ENCODE assay signal across 7 mouse cellular contexts in genomic region chr7:141194830-141195229, GRCm38 (mm10). TPM values are rescaled to one million over a fixed set of nuclear protein-coding genes. Genes with fewer than 3 reads are reported as not detected.
DNase-seq lines count a peak whose midpoint lies in the region; ATAC-seq lines count a peak whose summit lies in the region.

No protein-coding gene starts in this region.

- 0% methylated on average over 28 of the region's 28 CpGs for WGBS in intestine, embryonic 15.5 days
- WGBS in midbrain, embryonic 11.5 days: under 1% methylated on average over 28 of the region's 28 CpGs

- peaks cover 18% of the 10 kb centered on the region for H3K36me3 ChIP-seq in intestine, embryonic 15.5 days
- H3K36me3 ChIP-seq in midbrain, embryonic 11.5 days (ENCODE audit: control insufficient read depth, insufficient read depth, low read length): peaks cover 4% of the 10 kb centered on the region; the same call in 1 of the 2 replicates

- H3K27me3 ChIP-seq in intestine, embryonic 15.5 days (replicated peaks): no peaks in the 10 kb centered on the region
- H3K27me3 ChIP-seq in midbrain, embryonic 11.5 days (ENCODE audit: control insufficient read depth, insufficient read depth, low read length): no peaks in the 10 kb centered on the region

- H3K9ac ChIP-seq in intestine, embryonic 15.5 days: peak overlapping the region; percentile 51
- H3K9ac ChIP-seq in midbrain, embryonic 11.5 days (ENCODE audit: low read length): peak overlapping the region; percentile 48

- peak overlapping the region; percentile 94 for H3K4me3 ChIP-seq in intestine, embryonic 15.5 days (replicated peaks)
- peak overlapping the region; percentile 92 for H3K4me3 ChIP-seq in midbrain, embryonic 11.5 days (ENCODE audit: low read depth, low read length)

- H3K9me3 ChIP-seq in intestine, embryonic 15.5 days: no peaks in the 10 kb centered on the region
- H3K9me3 ChIP-seq in midbrain, embryonic 11.5 days (ENCODE audit: control insufficient read depth, low read length): no peaks in the 10 kb centered on the region

- peaks cover 17% of the 10 kb centered on the region for H3K4me1 ChIP-seq in intestine, embryonic 15.5 days (replicated peaks)
- peaks cover 10% of the 10 kb centered on the region for H3K4me1 ChIP-seq in midbrain, embryonic 11.5 days (ENCODE audit: control insufficient read depth, insufficient read depth, low read length)

- ATAC-seq in intestine, embryonic 15.5 days: peak; percentile 27
- ATAC-seq in midbrain, embryonic 11.5 days (ENCODE audit: low FRiP score): peak; percentile 51

- peak; percentile 83 to 88 for DNase-seq in adrenal gland, adult 18-20 months (ENCODE audit: low spot score in 2 of 2)
- DNase-seq in embryo, embryonic 10.5 days (ENCODE audit: low spot score): peak; percentile 97
- peak; percentile 77 for DNase-seq in gastrocnemius, postnatal 25 days
- peak; percentile 93 for DNase-seq in left cerebral cortex, postnatal 4 days
- DNase-seq in midbrain, embryonic 11.5 days (ENCODE audit: low spot score, missing footprints): peak; percentile 99
- peak; percentile 60 for DNase-seq in skeletal muscle tissue, adult 2 months (ENCODE audit: low read depth, low spot score)

- intact Hi-C loops in left cerebral cortex, postnatal 4 days (cut with DNase I): no loop called here

- H3K4me2 ChIP-seq in intestine, embryonic 15.5 days (replicated peaks): peak overlapping the region; percentile 97
- H3K4me2 ChIP-seq in midbrain, embryonic 11.5 days: peak overlapping the region; percentile 99

- H3K27ac ChIP-seq in intestine, embryonic 15.5 days: peak overlapping the region; percentile 88
- H3K27ac ChIP-seq in midbrain, embryonic 11.5 days (ENCODE audit: low read depth, low read length): peak overlapping the region; percentile 28; the same call in 1 of the 2 replicates

RNA-seq across cellular contexts. Expression of gene Lrrc56, which starts 0.9 kb away (rescaled TPM):
- 1 to 10 TPM; 3.9 to 6.9 TPM for total RNA-seq in adrenal gland, adult 18-20 months (2021)
- total RNA-seq in gastrocnemius, postnatal 25 days (2021): 1 to 10 TPM; 1.4 to 2.5 TPM
- polyA plus RNA-seq in intestine, embryonic 15.5 days (2015; fragmentation: Nextera tagmentation; extraction: Ambion mirVana): 5.1 and 5.4 TPM in 2 replicates
- total RNA-seq in left cerebral cortex, postnatal 4 days (2021): 1 to 10 TPM; 6.2 to 7.4 TPM
- polyA plus RNA-seq in midbrain, embryonic 11.5 days (2014; fragmentation: Nextera tagmentation; extraction: Ambion mirVana): 7.5 and 8.8 TPM in 2 replicates

RNA-seq across cellular contexts. Expression of gene Hras, which starts 1.0 kb away (rescaled TPM):
- 10 to 100 TPM; 87.8 to 99.7 TPM for total RNA-seq in adrenal gland, adult 18-20 months (2021)
- total RNA-seq in gastrocnemius, postnatal 25 days (2021): 100 to 1,000 TPM; 150 TPM
- 92.9 and 107 TPM in 2 replicates for polyA plus RNA-seq in intestine, embryonic 15.5 days (2015; fragmentation: Nextera tagmentation; extraction: Ambion mirVana)
- 100 to 1,000 TPM; 194 to 211 TPM for total RNA-seq in left cerebral cortex, postnatal 4 days (2021)
- 86.1 and 103 TPM in 2 replicates for polyA plus RNA-seq in midbrain, embryonic 11.5 days (2014; fragmentation: Nextera tagmentation; extraction: Ambion mirVana)

RNA-seq across cellular contexts. Expression of gene Lmntd2, which starts 19.1 kb away (rescaled TPM):
- under 1 TPM; 0.13 to 0.33 TPM for total RNA-seq in adrenal gland, adult 18-20 months (2021)
- not detected for total RNA-seq in gastrocnemius, postnatal 25 days (2021)
- 3.5 and 3.6 TPM in 2 replicates for polyA plus RNA-seq in intestine, embryonic 15.5 days (2015; fragmentation: Nextera tagmentation; extraction: Ambion mirVana)
- under 1 TPM in 1 of 2 experiments, not detected in 1; 0.18 TPM for total RNA-seq in left cerebral cortex, postnatal 4 days (2021)
- 2.1 and 2.5 TPM in 2 replicates for polyA plus RNA-seq in midbrain, embryonic 11.5 days (2014; fragmentation: Nextera tagmentation; extraction: Ambion mirVana)

RNA-seq across cellular contexts. Expression of gene Rassf7, which starts 20.8 kb away (rescaled TPM):
- 1 to 10 TPM; 1.4 to 2.6 TPM for total RNA-seq in adrenal gland, adult 18-20 months (2021)
- 1 to 10 TPM in 1 of 2 experiments, under 1 TPM in 1; 0.38 to 1.1 TPM for total RNA-seq in gastrocnemius, postnatal 25 days (2021)
- 63.7 and 70.0 TPM in 2 replicates for polyA plus RNA-seq in intestine, embryonic 15.5 days (2015; fragmentation: Nextera tagmentation; extraction: Ambion mirVana)
- 1 to 10 TPM; 3.8 to 4.7 TPM for total RNA-seq in left cerebral cortex, postnatal 4 days (2021)
- polyA plus RNA-seq in midbrain, embryonic 11.5 days (2014; fragmentation: Nextera tagmentation; extraction: Ambion mirVana): 33.5 and 38.3 TPM in 2 replicates

RNA-seq across cellular contexts. Expression of gene Rnh1, which starts 22.2 kb away (rescaled TPM):
- 100 to 1,000 TPM; 218 to 327 TPM for total RNA-seq in adrenal gland, adult 18-20 months (2021)
- total RNA-seq in gastrocnemius, postnatal 25 days (2021): 10 to 100 TPM; 38.8 to 51.5 TPM
- 123 and 155 TPM in 2 replicates for polyA plus RNA-seq in intestine, embryonic 15.5 days (2015; fragmentation: Nextera tagmentation; extraction: Ambion mirVana)
- total RNA-seq in left cerebral cortex, postnatal 4 days (2021): 10 to 100 TPM; 20.1 to 25.3 TPM
- polyA plus RNA-seq in midbrain, embryonic 11.5 days (2014; fragmentation: Nextera tagmentation; extraction: Ambion mirVana): 54.6 and 56.7 TPM in 2 replicates

Comparison
In these comparisons a context has a peak if more than half of its experiments do, and no peak if none do; other contexts are left out.
1. Peak in every context shown above with its lines: DNase-seq, ATAC-seq, H3K4me3 ChIP-seq and H3K27ac ChIP-seq.